Mouse (Mus musculus): ENCODE measurements at regions not wholly inside any gene's neighbourhood (a gene's known extent, or its start where the extent isn't known, plus 50 kb on each side); places are given as distances from the start of the nearest gene placed in this dataset.

DNA sequence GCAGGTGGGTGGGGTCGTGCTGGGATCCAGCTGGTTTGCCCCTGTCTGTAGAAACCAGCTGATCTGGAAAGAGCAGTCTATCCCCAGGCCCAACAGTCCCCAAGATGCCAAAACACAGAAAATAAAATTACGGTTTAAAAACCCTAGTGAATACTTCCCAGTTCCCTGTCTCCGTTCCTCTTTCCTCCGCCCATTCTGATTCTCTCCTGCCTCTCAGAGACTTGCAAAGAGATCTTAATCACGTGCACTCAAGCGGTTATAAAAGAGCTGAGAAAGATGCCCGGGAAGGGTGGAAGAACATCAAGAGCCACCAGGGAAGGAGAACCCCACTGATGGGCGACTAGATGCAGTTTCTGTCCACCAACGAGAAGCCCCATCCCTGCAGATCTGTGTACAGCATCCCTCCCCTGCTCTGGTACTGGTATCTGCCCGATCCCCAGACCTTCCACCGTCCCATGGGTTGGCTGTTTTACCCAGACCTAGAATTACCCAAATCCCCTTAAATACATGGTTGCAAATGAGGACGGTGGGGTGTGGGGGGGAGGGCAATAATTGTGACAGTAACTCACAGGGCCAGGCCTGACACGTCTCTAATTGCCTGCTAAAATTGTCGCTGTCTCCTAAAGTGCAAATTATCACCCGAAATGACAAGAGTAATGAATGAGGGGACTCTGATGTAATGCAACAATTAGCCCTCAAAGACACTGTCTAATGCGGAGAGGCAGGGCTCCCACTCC is 202.1 kb downstream of the Cryba4 start (continued):
- TF ChIP-seq MAZ (IDR thresholded peaks at IDR 0.05; ENCODE audit: low read depth, low read length), result no peak

DNA sequence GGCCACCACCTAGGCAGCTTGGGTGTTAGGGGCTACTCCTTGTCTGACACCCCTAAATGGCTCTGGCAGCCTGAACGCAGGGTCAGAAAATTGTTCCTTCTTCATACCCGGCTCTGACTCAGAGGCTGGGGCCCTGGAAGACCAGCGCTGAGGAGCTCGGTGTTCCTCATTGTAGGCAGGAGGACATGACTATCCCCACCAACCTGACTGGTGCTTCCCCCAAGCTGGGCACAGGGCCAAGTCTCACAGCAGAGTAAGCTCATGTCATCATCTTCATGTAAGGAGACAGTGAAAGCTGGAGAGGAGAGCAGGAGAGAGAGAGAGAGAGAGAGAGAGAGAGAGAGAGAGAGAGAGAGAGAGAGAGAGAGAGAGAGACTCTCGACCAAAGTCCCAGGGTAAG is 201.4 kb downstream of the Cryba4 start:
- TF ChIP-seq GABPA (IDR thresholded peaks at IDR 0.05; ENCODE audit: low read depth, low read length), result no peak
- no peak for TF ChIP-seq SIN3A (IDR thresholded peaks at IDR 0.05; ENCODE audit: low read length)
- TF ChIP-seq TAL1 (IDR thresholded peaks at IDR 0.05; ENCODE audit: low read length), result no peak
- no peak for TF ChIP-seq ELF1 (IDR thresholded peaks at IDR 0.05; ENCODE audit: low read depth, low read length)
- TF ChIP-seq JUND (IDR thresholded peaks at IDR 0.05; ENCODE audit: low read depth, low read length), result no peak
- TF ChIP-seq POLR2AphosphoS5 (IDR thresholded peaks at IDR 0.05; ENCODE audit: borderline replicate concordance, low read depth, low read length), result no peak
- TF ChIP-seq MYC (IDR thresholded peaks at IDR 0.05; ENCODE audit: low read depth, low read length), result no peak
- TF ChIP-seq MYB (IDR thresholded peaks at IDR 0.05; ENCODE audit: low read depth, low read length), result no peak
- no peak for TF ChIP-seq ZMIZ1 (IDR thresholded peaks at IDR 0.05; ENCODE audit: low read depth, low read length)
- TF ChIP-seq NELFE (IDR thresholded peaks at IDR 0.05; ENCODE audit: low read depth, low read length), result no peak
- TF ChIP-seq MAFK (IDR thresholded peaks at IDR 0.05; ENCODE audit: borderline replicate concordance, low read depth, low read length), result no peak
- no peak for TF ChIP-seq MXI1 (IDR thresholded peaks at IDR 0.05; ENCODE audit: low read depth, low read length)
- TF ChIP-seq USF1 (IDR thresholded peaks at IDR 0.05; ENCODE audit: low read depth, low read length), result no peak
- TF ChIP-seq NRF1 (IDR thresholded peaks at IDR 0.05; ENCODE audit: insufficient read depth, low read depth, low read length, poor library complexity, severe bottlenecking), result no peak
- no peak for TF ChIP-seq CHD1 (IDR thresholded peaks at IDR 0.05; ENCODE audit: low read depth, low read length)
- TF ChIP-seq POLR2AphosphoS2 (IDR thresholded peaks at IDR 0.05; ENCODE audit: low read length), result no peak
- TF ChIP-seq BHLHE40 (IDR thresholded peaks at IDR 0.05; ENCODE audit: borderline replicate concordance, low read depth, low read length), result no peak
- no peak for TF ChIP-seq UBTF (IDR thresholded peaks at IDR 0.05; ENCODE audit: borderline replicate concordance, insufficient read depth, low read depth, low read length)
- TF ChIP-seq E2F4 (IDR thresholded peaks at IDR 0.05; ENCODE audit: borderline replicate concordance, low read depth, low read length), result no peak
- H3K4me3 ChIP-seq (ENCODE audit: control insufficient read depth in 1 of 2, insufficient read depth in 1 of 2, low read depth in 2 of 2, low read length in 2 of 2), result no peak overlapping the region
- H3K9me3 ChIP-seq (replicated peaks; ENCODE audit: insufficient read depth, low read length), result no peaks in the 10 kb centered on the region
- no peaks in the 10 kb centered on the region for H3K36me3 ChIP-seq (ENCODE audit: control insufficient read depth in 1 of 2, insufficient read depth in 2 of 2, low read length in 2 of 2)
- no peak for DNase-seq (ENCODE audit: low read depth, low spot score)
- no peak overlapping the region for H3K9ac ChIP-seq (ENCODE audit: control insufficient read depth, low read depth, low read length, poor library complexity, severe bottlenecking)
- H3K27me3 ChIP-seq (ENCODE audit: control insufficient read depth in 1 of 2, insufficient read depth in 2 of 2, low read length in 2 of 2), result no peaks in the 10 kb centered on the region
- H3K4me1 ChIP-seq (ENCODE audit: control insufficient read depth in 1 of 2, insufficient read depth in 2 of 2, low read length in 2 of 2), result no peaks in the 10 kb centered on the region
- no peaks in the 10 kb centered on the region for H3K79me2 ChIP-seq (ENCODE audit: control insufficient read depth, insufficient read depth, low read length, poor library complexity)
- no peak overlapping the region for H3K27ac ChIP-seq (ENCODE audit: control insufficient read depth, low read depth, low read length)
